Mouse (Mus musculus) frontal cortex, postnatal 14 days (tissue): ENCODE data around the gene Ppm1a.
A peak's percentile ranks its signal among the peaks of the same experiment; 100 is the strongest.

Experiments
- DNase-seq, 2 experiments: peaks; one replicate each; pipeline ENCODE4 v3.0.0; 2022; ENCODE audit warnings: low spot score in 2 of 2

Ppm1a gene

GRCm38 (mm10) chr12:72757086-72757485 is at the start of gene Ppm1a:
Ppm1a (plus strand) TSS chr12:72757455.
- DNase-seq = no peak

GRCm38 (mm10) chr12:72709981-72710380 is 47.3 kb upstream of the Ppm1a start:
- DNase-seq = no peak

- DNase-seq = no peak
Measured at GRCm38 (mm10) chr12:72714896-72715295, 42.4 kb upstream of the Ppm1a start.

- DNase-seq = no peak
Measured at GRCm38 (mm10) chr12:72715846-72716245, 41.4 kb upstream of the Ppm1a start.

GRCm38 (mm10) chr12:72719046-72719445 is 38.2 kb upstream of the Ppm1a start:
- no peak for DNase-seq

GRCm38 (mm10) chr12:72719452-72720087 is 37.7 kb upstream of the Ppm1a start:
- DNase-seq = no peak

- DNase-seq = no peak
Measured at GRCm38 (mm10) chr12:72721710-72722109, 35.5 kb upstream of the Ppm1a start.

GRCm38 (mm10) chr12:72723965-72724364 is 33.3 kb upstream of the Ppm1a start:
- no peak for DNase-seq

- no peak for DNase-seq
Measured at GRCm38 (mm10) chr12:72727021-72727420, 30.2 kb upstream of the Ppm1a start.

GRCm38 (mm10) chr12:72727611-72728010 is 29.6 kb upstream of the Ppm1a start:
- no peak for DNase-seq

GRCm38 (mm10) chr12:72734112-72734511 is 23.1 kb upstream of the Ppm1a start:
- no peak for DNase-seq

- DNase-seq = no peak
Measured at GRCm38 (mm10) chr12:72741176-72741575, 16.1 kb upstream of the Ppm1a start.

GRCm38 (mm10) chr12:72744803-72745360 is 12.4 kb upstream of the Ppm1a start:
- no peak for DNase-seq

- no peak for DNase-seq
Measured at GRCm38 (mm10) chr12:72745486-72745885, 11.8 kb upstream of the Ppm1a start.

GRCm38 (mm10) chr12:72748341-72748740 is 8.9 kb upstream of the Ppm1a start:
- DNase-seq = no peak

GRCm38 (mm10) chr12:72748841-72749240 is 8.4 kb upstream of the Ppm1a start:
- no peak for DNase-seq

- no peak for DNase-seq
Measured at GRCm38 (mm10) chr12:72749500-72749899, 7.8 kb upstream of the Ppm1a start.

GRCm38 (mm10) chr12:72750016-72750415 is 7.2 kb upstream of the Ppm1a start:
- no peak for DNase-seq

- DNase-seq = no peak
Measured at GRCm38 (mm10) chr12:72750606-72751005, 6.6 kb upstream of the Ppm1a start.

GRCm38 (mm10) chr12:72757596-72757995 is 341 bp downstream of the Ppm1a start:
- no peak for DNase-seq

GRCm38 (mm10) chr12:72759956-72760355 is 2.7 kb downstream of the Ppm1a start:
- DNase-seq = no peak

- peak; percentile 87 to 90 for DNase-seq
Measured at GRCm38 (mm10) chr12:72760376-72761229, 3.3 kb downstream of the Ppm1a start.

GRCm38 (mm10) chr12:72761230-72761648 is 4.0 kb downstream of the Ppm1a start:
- DNase-seq = no peak
